Mouse (Mus musculus) erythroblast, embryonic 14.5 days (primary cell): ENCODE results near the gene L3mbtl3. TPM values are rescaled to one million over a fixed set of nuclear protein-coding genes. Genes with fewer than 3 reads are reported as not detected.

Source experiments
- H3K27me3 ChIP-seq: 2 replicates; pipeline ENCODE4 v1.6.1; 2012; ENCODE audit warnings: inconsistent platforms; ENCODE audit not compliant: control insufficient read depth
- H3K36me3 ChIP-seq: 2 replicates; pipeline ENCODE4 v1.6.1; 2012; ENCODE audit warnings: mild to moderate bottlenecking, inconsistent platforms; ENCODE audit not compliant: control insufficient read depth
- H3K4me1 ChIP-seq: 2 replicates; pipeline ENCODE4 v1.6.1; 2012; ENCODE audit warnings: inconsistent platforms; ENCODE audit not compliant: control insufficient read depth
- H3K4me3 ChIP-seq: replicated peaks from 2 replicates; pipeline ENCODE3; 2012; ENCODE audit warnings: moderate library complexity, mild to moderate bottlenecking, inconsistent platforms
- H3K9me3 ChIP-seq: 2 replicates; pipeline ENCODE4 v1.6.1; 2012; ENCODE audit warnings: low read length, inconsistent platforms, mixed read lengths; ENCODE audit not compliant: control insufficient read depth
- GATA1 ChIP-seq: IDR thresholded peaks from 2 replicates; pipeline ENCODE4 v1.6.1; 2012; ENCODE audit warnings: low read length, inconsistent platforms, mixed read lengths
- TAL1 ChIP-seq: IDR thresholded peaks from 3 replicates; pipeline ENCODE4 v1.6.1; 2012; ENCODE audit warnings: low read length, inconsistent platforms, mixed read lengths
- polyA plus RNA-seq: library from polyadenylated mRNA; stranded (reverse); fragments of >175 nt; gene quantifications from 2 replicates; pipeline ENCODE4 v1.2.3, GENCODE M21; 2012

L3mbtl3 gene
- polyA plus RNA-seq, 1 experiment, result 0.02 TPM

- TF ChIP-seq TAL1 (no peak), GATA1 (no peak)
- no peaks in the 10 kb centered on the region for H3K27me3 ChIP-seq
- H3K9me3 ChIP-seq, result no peaks in the 10 kb centered on the region; the same call in 1 of the 2 replicates
- peaks cover 3% of the 10 kb centered on the region; the same call in 1 of the 2 replicates for H3K36me3 ChIP-seq
- no peak overlapping the region for H3K4me3 ChIP-seq
- H3K4me1 ChIP-seq, result no peaks in the 10 kb centered on the region
Measured at GRCm38 (mm10) chr10:26275414-26275813, 100.4 kb downstream of the L3mbtl3 start.

- no peaks in the 10 kb centered on the region for H3K36me3 ChIP-seq
- no peaks in the 10 kb centered on the region for H3K9me3 ChIP-seq
- H3K27me3 ChIP-seq, result no peaks in the 10 kb centered on the region
- no peak overlapping the region for H3K4me3 ChIP-seq
- TF ChIP-seq TAL1, result no peak
- TF ChIP-seq GATA1, result no peak
- no peaks in the 10 kb centered on the region for H3K4me1 ChIP-seq
Measured at GRCm38 (mm10) chr10:26263744-26264459, 111.9 kb downstream of the L3mbtl3 start.

GRCm38 (mm10) chr10:26259908-26260307 lies 115.9 kb downstream of the L3mbtl3 start:
- TF ChIP-seq GATA1 (no peak), TAL1 (no peak)
- H3K36me3 ChIP-seq, result no peaks in the 10 kb centered on the region
- no peaks in the 10 kb centered on the region for H3K4me1 ChIP-seq
- no peak overlapping the region for H3K4me3 ChIP-seq
- no peaks in the 10 kb centered on the region for H3K9me3 ChIP-seq
- no peaks in the 10 kb centered on the region for H3K27me3 ChIP-seq

- H3K27me3 ChIP-seq, result no peaks in the 10 kb centered on the region
- H3K4me1 ChIP-seq, result no peaks in the 10 kb centered on the region
- H3K4me3 ChIP-seq, result no peak overlapping the region
- H3K36me3 ChIP-seq, result no peaks in the 10 kb centered on the region
- TF ChIP-seq GATA1, result no peak
- no peak for TF ChIP-seq TAL1
- no peaks in the 10 kb centered on the region for H3K9me3 ChIP-seq
Measured at GRCm38 (mm10) chr10:26249426-26250165, 126.2 kb downstream of the L3mbtl3 start.

GRCm38 (mm10) chr10:26244466-26244865 lies 131.3 kb downstream of the L3mbtl3 start:
- no peak overlapping the region for H3K4me3 ChIP-seq
- TF ChIP-seq GATA1 (no peak), TAL1 (no peak)
- H3K27me3 ChIP-seq, result no peaks in the 10 kb centered on the region
- H3K9me3 ChIP-seq, result no peaks in the 10 kb centered on the region
- H3K4me1 ChIP-seq, result no peaks in the 10 kb centered on the region
- H3K36me3 ChIP-seq, result no peaks in the 10 kb centered on the region

- Histone ChIP-seq H3K27me3 (no peaks in the 10 kb centered on the region), H3K36me3 (no peaks in the 10 kb centered on the region), H3K4me3 (no peak overlapping the region), H3K9me3 (no peaks in the 10 kb centered on the region), H3K4me1 (no peaks in the 10 kb centered on the region)
- TF ChIP-seq TAL1, result no peak
- no peak for TF ChIP-seq GATA1
Measured at GRCm38 (mm10) chr10:26243203-26243602, 132.6 kb downstream of the L3mbtl3 start.

- Histone ChIP-seq H3K4me1 (no peaks in the 10 kb centered on the region), H3K4me3 (no peak overlapping the region), H3K9me3 (no peaks in the 10 kb centered on the region), H3K36me3 (no peaks in the 10 kb centered on the region), H3K27me3 (no peaks in the 10 kb centered on the region)
- TF ChIP-seq GATA1 (no peak), TAL1 (no peak)
Measured at GRCm38 (mm10) chr10:26239090-26239489, 136.7 kb downstream of the L3mbtl3 start.

GRCm38 (mm10) chr10:26238559-26238958 lies 137.2 kb downstream of the L3mbtl3 start:
- H3K4me3 ChIP-seq, result no peak overlapping the region
- TF ChIP-seq GATA1 (no peak), TAL1 (no peak)
- H3K9me3 ChIP-seq, result no peaks in the 10 kb centered on the region
- H3K4me1 ChIP-seq, result no peaks in the 10 kb centered on the region
- H3K27me3 ChIP-seq, result no peaks in the 10 kb centered on the region
- H3K36me3 ChIP-seq, result no peaks in the 10 kb centered on the region

GRCm38 (mm10) chr10:26232071-26232653 lies 143.6 kb downstream of the L3mbtl3 start:
- Histone ChIP-seq H3K27me3 (no peaks in the 10 kb centered on the region), H3K36me3 (no peaks in the 10 kb centered on the region), H3K4me1 (no peaks in the 10 kb centered on the region), H3K4me3 (no peak overlapping the region), H3K9me3 (no peaks in the 10 kb centered on the region)
- TF ChIP-seq GATA1 (no peak), TAL1 (no peak)
